Mouse (Mus musculus) gastrocnemius, postnatal 36 days (tissue): ENCODE results near the gene Gm36079. TPM values are rescaled to one million over a fixed set of nuclear protein-coding genes. Genes with fewer than 3 reads are reported as not detected.
A peak's percentile ranks its signal among the peaks of the same experiment; 100 is the strongest.
"Not testable (repeated sequence)": the region's sequence is repeated elsewhere in the genome, so short reads cannot be mapped to it uniquely, and the experiment has no call there.

ENCODE experiments used
- DNase-seq, 2 experiments: peaks; one replicate each; pipeline ENCODE4 v3.0.0; 2022
- intact Hi-C: fragments of 180-260 bp; cut with DNase I; formaldehyde crosslinking; loops from one replicate; pipeline ENCODE4 v1.15.1; 2025
- long read RNA-seq, 2 experiments: library from polyadenylated mRNA; stranded (forward); transcript quantifications; one replicate each; pipeline ENCODE4 v2.0.0; 2021
- total RNA-seq, 2 experiments: library from RNA; stranded (reverse); gene quantifications; 2 replicates each; pipeline ENCODE4 v1.2.3; 2021

The Gm36079 gene
- total RNA-seq, result not detected
- long read RNA-seq, experiment 1, result 0 reads
- long read RNA-seq, experiment 2, result 0 reads

DNA sequence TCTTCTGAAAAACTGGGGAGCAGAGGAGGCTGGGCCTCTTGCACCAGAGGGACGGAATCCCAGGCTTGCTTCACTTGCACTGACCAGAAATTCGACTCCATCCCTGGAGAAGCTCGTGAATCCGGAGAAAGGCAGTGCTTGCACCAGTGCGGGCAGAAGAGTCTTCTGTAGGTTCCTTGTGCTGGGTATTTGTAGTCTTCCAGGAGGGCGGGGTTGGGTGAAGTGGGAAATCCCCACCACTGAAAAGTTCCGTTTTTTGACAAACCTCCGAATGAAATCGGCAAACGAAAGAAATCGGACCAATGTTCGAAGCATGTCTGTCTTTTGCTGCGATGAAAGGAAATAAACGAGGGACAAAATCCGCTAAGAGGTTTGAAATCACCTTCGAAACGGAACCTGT is at the start of gene Gm36079:
TSS of gene Gm36079 (minus strand) at position 101 of the 400 bp plus-strand sequence.
- DNase-seq, intact Hi-C loops: not testable (repeated sequence)

- DNase-seq, intact Hi-C loops: not testable (repeated sequence)
These were observed 44.1 kb upstream of the Gm36079 start for GRCm38 (mm10) chr13:120070878-120071277.

DNA sequence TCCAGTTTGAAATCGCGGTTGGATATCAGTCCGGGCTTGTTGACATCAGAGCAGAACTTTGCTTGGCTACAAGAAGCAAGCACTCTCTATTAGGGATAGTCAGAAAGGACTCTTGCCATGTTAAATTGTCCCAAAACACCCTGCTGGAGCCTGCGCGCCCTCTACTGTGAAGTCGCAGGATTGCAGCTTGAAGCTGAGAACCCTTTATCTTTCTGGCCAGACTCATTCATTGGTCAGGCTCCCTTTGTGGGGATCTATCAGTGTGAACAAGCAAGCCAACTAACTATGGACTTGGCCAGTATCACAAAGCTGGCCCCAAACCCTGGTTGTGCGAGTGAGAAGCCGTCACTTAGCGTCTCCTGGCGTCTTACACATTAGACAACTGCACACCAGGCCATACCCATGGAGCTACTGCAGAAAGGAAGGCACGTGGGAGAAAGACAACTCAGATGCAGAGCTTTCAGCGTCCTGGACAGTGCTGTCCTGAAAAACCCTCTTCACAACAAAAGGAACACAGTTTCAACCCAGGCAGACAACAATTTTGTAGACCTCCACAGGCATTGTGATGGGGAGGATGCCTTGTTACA is 43.3 kb upstream of the Gm36079 start:
- intact Hi-C loops, DNase-seq: not testable (repeated sequence)

DNA sequence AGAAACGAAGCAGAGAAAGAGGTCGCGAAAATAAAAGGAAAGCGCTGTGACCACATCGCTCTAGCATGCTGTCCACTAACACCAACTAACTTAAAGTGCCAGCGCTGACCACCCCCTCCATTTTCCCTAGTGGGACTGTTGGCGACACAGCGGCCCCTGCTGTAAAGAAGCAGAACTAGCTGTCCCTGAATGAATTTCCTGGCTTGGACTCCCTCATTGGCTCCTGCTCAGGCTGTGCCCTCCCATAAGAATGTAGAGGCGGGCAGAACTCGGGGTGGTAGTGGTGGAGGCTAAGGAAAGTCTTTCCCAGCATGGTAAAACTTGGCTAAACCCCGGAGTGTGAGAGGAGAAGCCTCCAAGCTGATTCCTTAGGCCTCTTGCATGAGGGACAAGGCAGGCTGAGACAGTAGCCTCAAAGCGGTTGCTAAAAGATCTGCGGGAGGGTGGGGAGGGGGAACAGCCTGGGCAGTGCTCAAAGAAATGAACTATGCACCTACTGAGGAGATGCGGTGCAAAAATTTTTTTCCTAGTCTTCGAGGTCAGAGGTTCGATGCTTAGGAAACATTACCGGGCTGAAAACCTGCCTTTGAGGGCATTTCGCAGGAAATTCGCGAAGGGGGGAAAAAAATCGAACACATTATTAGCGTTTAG is 36.8 kb upstream of the Gm36079 start:
- DNase-seq, intact Hi-C loops: not testable (repeated sequence)

- DNase-seq, intact Hi-C loops: not testable (repeated sequence)
These were observed 36.1 kb upstream of the Gm36079 start for GRCm38 (mm10) chr13:120062903-120063302.

DNA sequence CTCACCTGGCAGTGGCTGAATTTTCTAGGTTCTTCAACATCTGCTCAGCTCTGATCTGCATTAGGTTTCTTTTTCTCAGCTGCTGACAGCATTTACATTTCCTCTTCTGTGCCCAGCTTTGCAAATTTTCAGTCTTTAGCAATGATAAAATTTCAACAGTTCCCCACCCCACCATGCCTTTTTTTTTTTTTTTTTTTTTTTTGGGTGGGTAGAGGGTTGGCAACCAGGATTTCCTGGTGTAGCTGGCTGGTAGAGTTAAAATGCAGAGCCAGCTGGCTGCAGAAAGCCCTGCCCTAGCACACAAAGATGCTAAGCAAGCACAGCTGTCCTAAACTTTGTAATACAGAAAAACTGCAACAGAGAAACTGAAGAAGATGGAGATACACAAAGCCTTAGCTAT is 25.3 kb upstream of the Gm36079 start, which contains the start of gene Gm21188:
TSS of gene Gm21188 (minus strand) at position 110 of the 400 bp plus-strand sequence.
- intact Hi-C loops, DNase-seq: not testable (repeated sequence)

GRCm38 (mm10) chr13:120048608-120049007 is 21.8 kb upstream of the Gm36079 start:
- DNase-seq, intact Hi-C loops: not testable (repeated sequence)

DNA sequence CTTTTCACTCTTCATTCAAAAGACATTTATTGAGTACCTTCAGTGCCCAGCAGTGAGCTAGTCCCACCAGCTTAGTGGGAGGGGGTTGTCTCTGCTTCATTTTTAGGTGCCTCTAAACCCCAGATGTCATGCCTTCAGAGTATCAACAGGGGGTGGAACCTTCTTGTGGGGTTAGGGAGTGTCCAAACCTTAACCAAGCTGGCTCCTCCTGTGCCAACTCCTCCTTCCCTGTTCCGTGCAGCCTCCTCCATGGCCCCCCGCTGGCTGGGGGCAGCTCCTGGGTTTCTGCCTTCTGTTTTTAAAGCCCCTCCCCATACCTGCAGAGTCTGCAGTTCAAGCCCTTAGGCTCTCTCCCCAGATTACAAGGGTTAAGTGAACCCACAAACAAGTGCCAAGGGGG is 21.4 kb upstream of the Gm36079 start:
- intact Hi-C loops, DNase-seq: not testable (repeated sequence)

- DNase-seq, intact Hi-C loops: not testable (repeated sequence)
These were observed 19.8 kb upstream of the Gm36079 start for GRCm38 (mm10) chr13:120046422-120047209.

DNA sequence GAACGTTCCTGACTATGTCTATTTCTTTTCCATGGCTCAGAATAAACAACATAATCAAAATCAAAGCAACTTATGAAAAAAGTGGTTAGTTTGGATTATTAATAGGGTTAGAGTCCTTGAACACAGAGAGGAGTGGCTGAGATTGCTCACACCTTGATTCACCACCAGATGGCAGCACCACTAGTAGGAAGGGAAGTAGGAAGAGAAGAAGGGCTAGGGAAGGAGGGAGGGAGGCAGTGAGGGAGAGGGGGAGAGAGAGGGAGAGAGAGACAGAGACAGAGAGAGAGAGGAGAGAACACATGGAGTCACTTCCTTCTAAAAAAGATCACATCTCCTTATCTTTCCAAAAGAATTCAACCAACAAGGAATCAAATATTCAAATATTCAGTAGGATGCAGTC is 14.3 kb upstream of the Gm36079 start:
- intact Hi-C loops, result not testable (repeated sequence)
- DNase-seq, result peak in 1 of 2 experiments; percentile 6

GRCm38 (mm10) chr13:120037881-120038280 is 11.1 kb upstream of the Gm36079 start:
- DNase-seq, intact Hi-C loops: not testable (repeated sequence)

GRCm38 (mm10) chr13:120036577-120037115 is 9.8 kb upstream of the Gm36079 start:
- intact Hi-C loops, DNase-seq: not testable (repeated sequence)

DNA sequence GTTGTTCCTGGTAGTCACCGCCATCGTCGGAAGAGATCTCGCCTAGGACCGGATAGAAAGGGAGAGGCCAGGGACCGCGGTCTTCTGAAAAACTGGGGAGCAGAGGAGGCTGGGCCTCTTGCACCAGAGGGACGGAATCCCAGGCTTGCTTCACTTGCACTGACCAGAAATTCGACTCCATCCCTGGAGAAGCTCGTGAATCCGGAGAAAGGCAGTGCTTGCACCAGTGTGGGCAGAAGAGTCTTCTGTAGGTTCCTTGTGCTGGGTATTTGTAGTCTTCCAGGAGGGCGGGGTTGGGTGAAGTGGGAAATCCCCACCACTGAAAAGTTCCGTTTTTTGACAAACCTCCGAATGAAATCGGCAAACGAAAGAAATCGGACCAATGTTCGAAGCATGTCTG is 8.3 kb upstream of the Gm36079 start:
- DNase-seq, result not testable (repeated sequence)

DNA sequence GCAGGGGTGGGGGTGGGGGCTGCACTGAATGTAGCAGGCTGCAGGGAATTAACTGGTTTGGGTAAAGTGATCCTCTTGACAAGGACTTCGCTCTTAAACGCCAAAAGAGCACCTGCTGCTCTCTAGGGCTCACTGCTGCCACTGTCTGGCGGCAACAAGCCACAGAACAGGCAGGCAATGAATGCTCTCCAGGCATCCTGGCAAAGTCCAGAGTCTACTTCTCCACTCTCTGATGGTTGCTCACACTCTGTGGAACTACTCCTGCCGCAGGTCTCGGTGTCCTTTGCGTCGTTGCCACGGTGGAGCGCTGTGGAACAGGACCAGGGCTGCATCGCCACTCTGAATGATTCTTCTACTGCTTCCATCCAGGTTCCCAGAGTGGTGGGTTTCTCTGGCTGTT is 7.8 kb upstream of the Gm36079 start:
- DNase-seq, intact Hi-C loops: not testable (repeated sequence)

More for the DNA sequence above, 8.3 kb upstream of the Gm36079 start:
- intact Hi-C loops, result not testable (repeated sequence)

DNA sequence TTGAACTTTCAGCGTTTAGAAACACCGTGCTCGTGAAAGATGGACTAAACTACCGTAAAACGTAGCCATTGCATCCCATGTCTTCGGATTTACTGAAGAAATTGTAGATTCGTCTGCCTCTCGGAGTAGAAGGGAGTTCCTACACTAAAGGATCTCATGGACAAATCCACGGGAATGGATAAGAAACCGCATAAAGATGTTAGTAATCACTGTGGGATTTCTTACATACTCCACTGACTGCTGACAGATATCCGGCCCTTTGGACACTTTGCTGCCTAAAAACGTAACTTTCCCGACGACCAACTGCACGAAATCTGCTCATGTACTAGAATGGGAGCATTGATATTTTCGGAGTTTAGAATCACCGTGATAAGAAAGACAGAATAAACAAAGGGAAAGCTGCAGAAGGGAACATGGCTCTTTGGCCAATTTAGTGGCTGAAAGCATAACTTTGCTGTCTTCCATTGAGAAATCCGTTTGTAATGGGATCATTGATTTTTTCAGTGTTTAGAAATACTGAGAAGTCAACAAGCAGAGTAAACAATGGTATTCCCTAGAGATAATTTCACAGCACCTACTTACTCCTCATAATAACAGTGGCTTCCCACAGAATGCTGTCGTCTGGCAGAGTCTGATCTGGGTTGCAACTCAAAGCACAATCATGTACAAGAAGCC is 6.8 kb upstream of the Gm36079 start:
- peak in 1 of 2 experiments; percentile 16 for DNase-seq

DNA sequence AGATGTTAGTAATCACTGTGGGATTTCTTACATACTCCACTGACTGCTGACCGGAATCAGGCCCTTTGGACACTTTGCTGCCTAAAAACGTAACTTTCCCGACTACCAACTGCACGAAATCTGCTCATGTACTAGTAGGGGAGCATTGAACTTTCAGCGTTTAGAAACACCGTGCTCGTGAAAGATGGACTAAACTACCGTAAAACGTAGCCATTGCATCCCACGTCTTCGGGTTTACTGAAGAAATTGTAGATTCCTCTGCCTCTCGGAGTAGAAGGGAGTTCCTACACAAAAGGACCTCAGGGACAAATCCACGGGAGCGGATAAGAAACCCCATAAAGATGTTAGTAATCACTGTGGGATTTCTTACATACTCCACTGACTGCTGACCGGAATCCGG is 4.9 kb upstream of the Gm36079 start:
- intact Hi-C loops, DNase-seq: not testable (repeated sequence)

More for the DNA sequence above, 6.8 kb upstream of the Gm36079 start:
- intact Hi-C loops, result not testable (repeated sequence)

DNA sequence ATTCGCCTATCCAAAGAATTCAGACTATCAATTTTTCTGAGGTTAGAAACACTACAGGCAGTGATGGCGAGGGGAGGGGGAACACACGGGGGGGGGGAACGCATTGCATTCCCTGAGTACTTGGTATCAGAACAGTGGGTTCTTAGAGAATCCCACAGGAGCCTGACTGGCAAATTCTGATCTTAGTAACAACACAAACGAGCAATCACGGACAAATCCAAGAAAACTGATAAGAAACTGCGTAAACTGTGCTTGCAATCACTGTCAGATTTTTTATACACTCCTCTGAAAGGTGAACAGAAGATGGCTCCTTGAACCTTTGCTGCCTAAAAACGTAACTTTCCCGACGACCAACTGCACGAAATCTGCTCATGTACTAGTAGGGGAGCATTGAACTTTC is 557 bp upstream of the Gm36079 start:
- intact Hi-C loops, DNase-seq: not testable (repeated sequence)

GRCm38 (mm10) chr13:120026373-120026772 is 438 bp downstream of the Gm36079 start:
- DNase-seq, intact Hi-C loops: not testable (repeated sequence)

DNA sequence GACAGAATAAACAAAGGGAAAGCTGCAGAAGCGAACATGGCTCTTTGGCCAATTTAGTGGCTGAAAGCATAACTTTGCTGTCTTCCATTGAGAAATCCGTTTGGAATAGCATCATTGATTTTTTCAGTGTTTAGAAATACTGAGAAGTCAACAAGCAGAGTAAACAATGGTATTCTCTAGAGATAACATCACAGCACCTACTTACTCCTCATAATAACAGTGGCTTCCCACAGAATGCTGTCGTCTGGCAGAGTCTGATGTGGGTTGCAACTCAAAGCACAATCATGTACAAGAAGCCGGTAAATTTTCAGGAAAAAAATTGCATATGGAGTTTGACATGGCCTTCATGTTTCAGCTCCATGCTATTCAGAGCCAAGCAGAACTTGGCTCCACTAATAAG is 1.2 kb downstream of the Gm36079 start:
- DNase-seq, intact Hi-C loops: not testable (repeated sequence)

- intact Hi-C loops, DNase-seq: not testable (repeated sequence)
These were observed 1.8 kb downstream of the Gm36079 start for GRCm38 (mm10) chr13:120025004-120025403.
